Mouse (Mus musculus): ENCODE data around the gene Arhgap15. TPM values are rescaled to one million over a fixed set of nuclear protein-coding genes. Genes with fewer than 3 reads are reported as not detected.

Arhgap15 gene
- total RNA-seq, 2 experiments from 2014 or later = 9.7 to 39.8 TPM

GRCm38 (mm10) chr2:43902403-43902973, 153.9 kb downstream of the Arhgap15 start:
- no peak for ATAC-seq (replicated peaks; ENCODE audit: low FRiP score, poor library complexity, severe bottlenecking)

GRCm38 (mm10) chr2:43907496-43907895, 158.9 kb downstream of the Arhgap15 start:
- no peak for ATAC-seq (replicated peaks; ENCODE audit: low FRiP score, poor library complexity, severe bottlenecking)

GRCm38 (mm10) chr2:43914104-43914503, 165.5 kb downstream of the Arhgap15 start:
- ATAC-seq (replicated peaks; ENCODE audit: low FRiP score, poor library complexity, severe bottlenecking) = no peak

GRCm38 (mm10) chr2:43923863-43924340, 175.3 kb downstream of the Arhgap15 start:
- ATAC-seq (replicated peaks; ENCODE audit: low FRiP score, poor library complexity, severe bottlenecking) = no peak

- no peak for ATAC-seq (replicated peaks; ENCODE audit: low FRiP score, poor library complexity, severe bottlenecking)
Observed at GRCm38 (mm10) chr2:43931687-43932086, 183.1 kb downstream of the Arhgap15 start.

- ATAC-seq (replicated peaks; ENCODE audit: low FRiP score, poor library complexity, severe bottlenecking) = no peak
Observed at GRCm38 (mm10) chr2:43939196-43939595, 190.6 kb downstream of the Arhgap15 start.

- ATAC-seq (replicated peaks; ENCODE audit: low FRiP score, poor library complexity, severe bottlenecking) = no peak
Observed at GRCm38 (mm10) chr2:43945679-43946078, 197.1 kb downstream of the Arhgap15 start.

- ATAC-seq (replicated peaks; ENCODE audit: low FRiP score, poor library complexity, severe bottlenecking) = no peak
Observed at GRCm38 (mm10) chr2:43949775-43950492, 201.3 kb downstream of the Arhgap15 start.

- no peak for ATAC-seq (replicated peaks; ENCODE audit: low FRiP score, poor library complexity, severe bottlenecking)
Observed at GRCm38 (mm10) chr2:43950741-43951140, 202.1 kb downstream of the Arhgap15 start.

- no peak for ATAC-seq (replicated peaks; ENCODE audit: low FRiP score, poor library complexity, severe bottlenecking)
Observed at GRCm38 (mm10) chr2:43959189-43959588, 210.6 kb downstream of the Arhgap15 start.

GRCm38 (mm10) chr2:43962466-43962865, 213.8 kb downstream of the Arhgap15 start:
- ATAC-seq (replicated peaks; ENCODE audit: low FRiP score, poor library complexity, severe bottlenecking) = no peak

GRCm38 (mm10) chr2:43968581-43968980, 220.0 kb downstream of the Arhgap15 start:
- ATAC-seq (replicated peaks; ENCODE audit: low FRiP score, poor library complexity, severe bottlenecking) = no peak

- no peak for ATAC-seq (replicated peaks; ENCODE audit: low FRiP score, poor library complexity, severe bottlenecking)
Observed at GRCm38 (mm10) chr2:43977732-43978131, 229.1 kb downstream of the Arhgap15 start.

GRCm38 (mm10) chr2:43978177-43979013, 229.8 kb downstream of the Arhgap15 start:
- ATAC-seq (replicated peaks; ENCODE audit: low FRiP score, poor library complexity, severe bottlenecking) = no peak

GRCm38 (mm10) chr2:43986066-43986465, 237.4 kb downstream of the Arhgap15 start:
- ATAC-seq (replicated peaks; ENCODE audit: low FRiP score, poor library complexity, severe bottlenecking) = no peak

GRCm38 (mm10) chr2:43987919-43988318, 239.3 kb downstream of the Arhgap15 start:
- ATAC-seq (replicated peaks; ENCODE audit: low FRiP score, poor library complexity, severe bottlenecking) = no peak

- ATAC-seq (replicated peaks; ENCODE audit: low FRiP score, poor library complexity, severe bottlenecking) = no peak
Observed at GRCm38 (mm10) chr2:43989850-43990249, 241.2 kb downstream of the Arhgap15 start.

GRCm38 (mm10) chr2:43992510-43992909, 243.9 kb downstream of the Arhgap15 start:
- ATAC-seq (replicated peaks; ENCODE audit: low FRiP score, poor library complexity, severe bottlenecking) = no peak

GRCm38 (mm10) chr2:44002454-44002853, 253.8 kb downstream of the Arhgap15 start:
- ATAC-seq (replicated peaks; ENCODE audit: low FRiP score, poor library complexity, severe bottlenecking) = no peak

GRCm38 (mm10) chr2:44010249-44010648, 261.6 kb downstream of the Arhgap15 start:
- no peak for ATAC-seq (replicated peaks; ENCODE audit: low FRiP score, poor library complexity, severe bottlenecking)

GRCm38 (mm10) chr2:44013388-44013787, 264.8 kb downstream of the Arhgap15 start:
- ATAC-seq (replicated peaks; ENCODE audit: low FRiP score, poor library complexity, severe bottlenecking) = no peak
